Comparison of ENCODE assay signal across 13 mouse cellular contexts in the genomic region with DNA sequence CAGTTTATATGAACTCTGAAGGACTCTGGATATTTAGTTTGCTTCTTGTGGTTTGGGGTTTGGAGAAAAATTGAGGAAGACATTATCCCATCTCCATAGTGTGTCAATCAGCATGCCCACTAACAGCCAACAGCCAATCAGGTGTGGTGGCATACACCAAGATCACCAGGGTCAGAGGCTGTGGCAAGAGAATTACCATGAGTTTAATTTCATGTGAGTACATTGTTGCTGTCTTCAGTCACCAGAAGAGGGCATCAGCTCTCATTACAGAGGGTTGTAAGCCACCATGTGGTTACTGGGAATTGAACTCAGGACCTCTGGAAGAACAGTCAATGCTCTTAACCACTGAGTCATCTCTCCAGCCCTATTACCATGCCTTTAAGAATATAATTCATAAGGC. TPM values are rescaled to one million over a fixed set of nuclear protein-coding genes. Genes with fewer than 3 reads are reported as not detected.
DNase-seq lines count a peak whose midpoint lies in the region; ATAC-seq and TF ChIP-seq lines count a peak whose summit lies in the region.
"Had no signal": no experiment of that assay in that cellular context is flagged by ENCODE, and none has a peak within 500 bp of the region (broad histone marks: within the 10 kb centered on the region; RNA-seq: fewer than 3 reads in every experiment).

No protein-coding gene starts in this region.

- H3K27me3 ChIP-seq in cerebellum, adult 2 months (ENCODE audit: control insufficient read depth, insufficient read depth, low read length): no peaks in the 10 kb centered on the region
- no peaks in the 10 kb centered on the region for H3K27me3 ChIP-seq in ES-Bruce4 (ENCODE audit: control insufficient read depth, insufficient read depth, low read length, poor library complexity, severe bottlenecking)
- H3K27me3 ChIP-seq: heart, embryonic 15.5 days; intestine, embryonic 15.5 days; limb, embryonic 13.5 days had no signal

- TF ChIP-seq EP300 in ES-Bruce4 (IDR thresholded peaks at IDR 0.05; ENCODE audit: insufficient read depth, low read depth, low read length): no peak

- no peak overlapping the region for H3K27ac ChIP-seq in cerebellum, adult 2 months (ENCODE audit: insufficient read depth, low read length)
- no peak overlapping the region for H3K27ac ChIP-seq in left cerebral cortex, adult 2 months
- no peak overlapping the region for H3K27ac ChIP-seq in ES-Bruce4 (ENCODE audit: insufficient read depth, low read length)
- H3K27ac ChIP-seq: heart, embryonic 15.5 days; intestine, embryonic 15.5 days; limb, embryonic 13.5 days had no signal

- no peaks in the 10 kb centered on the region for H3K4me1 ChIP-seq in cerebellum, adult 2 months (ENCODE audit: control insufficient read depth, insufficient read depth, low read length)
- no peaks in the 10 kb centered on the region for H3K4me1 ChIP-seq in ES-Bruce4 (ENCODE audit: control insufficient read depth, insufficient read depth, low read length)
- H3K4me1 ChIP-seq: heart, embryonic 15.5 days; intestine, embryonic 15.5 days; limb, embryonic 13.5 days had no signal

- DNase-seq in cerebellum, adult 2 months: no peak
- DNase-seq in cerebellum, postnatal 4 days (ENCODE audit: low spot score in 2 of 2): no peak
- no peak for DNase-seq in left cerebral cortex, adult 2 months (ENCODE audit: extremely low spot score in 1 of 2, low spot score in 2 of 2)
- no peak for DNase-seq in left cerebral cortex, postnatal 14 days (ENCODE audit: low spot score in 2 of 2)
- DNase-seq in right cerebral cortex, adult 18-20 months: no peak
- no peak for DNase-seq in heart, postnatal 36 days
- DNase-seq: cerebellum, postnatal 14 days; gastrocnemius, postnatal 10 days had no signal

- H3K9ac ChIP-seq in ES-Bruce4 (ENCODE audit: low read depth, poor library complexity, severe bottlenecking): no peak overlapping the region
- H3K9ac ChIP-seq: heart, embryonic 15.5 days; intestine, embryonic 15.5 days; limb, embryonic 13.5 days had no signal

- H3K9me3 ChIP-seq in ES-Bruce4 (replicated peaks; ENCODE audit: control insufficient read depth, insufficient read depth, low read length, poor library complexity, severe bottlenecking): no peaks in the 10 kb centered on the region
- H3K9me3 ChIP-seq: heart, embryonic 15.5 days; intestine, embryonic 15.5 days; limb, embryonic 13.5 days had no signal

- H3K36me3 ChIP-seq in ES-Bruce4 (ENCODE audit: control insufficient read depth, insufficient read depth, low read length, poor library complexity, severe bottlenecking): peaks cover 39% of the 10 kb centered on the region

- TF ChIP-seq POLR2A in cerebellum, adult 2 months (IDR thresholded peaks at IDR 0.05; ENCODE audit: borderline replicate concordance, insufficient read depth, low read length): no peak
- no peak for TF ChIP-seq POLR2A in ES-Bruce4 (IDR thresholded peaks at IDR 0.05; ENCODE audit: insufficient read depth, low read length)

- TF ChIP-seq CTCF in cerebellum, adult 2 months (IDR thresholded peaks at IDR 0.05; ENCODE audit: borderline replicate concordance, insufficient read depth, low read depth, low read length): 0 out of 2 replicates have a peak, but pooled peaks have one; percentile 3
- peak; percentile 41 for TF ChIP-seq CTCF in left cerebral cortex, adult 2 months (IDR thresholded peaks at IDR 0.05)
- TF ChIP-seq CTCF in ES-Bruce4 (IDR thresholded peaks at IDR 0.05; ENCODE audit: low read depth, low read length): peak; percentile 12

- peak; percentile 85 for ATAC-seq in megakaryocyte progenitor cell, adult 5-6 weeks (replicated peaks; ENCODE audit: poor library complexity)
- ATAC-seq: intestine, embryonic 15.5 days had no signal

- intact Hi-C loops in left cerebral cortex, adult 2 months (cut with DNase I): no loop called here
- intact Hi-C loops in left cerebral cortex, postnatal 14 days (cut with DNase I): no loop called here
- intact Hi-C loops in heart, postnatal 36 days (cut with DNase I): no loop called here

- no peak overlapping the region for H3K4me3 ChIP-seq in cerebellum, adult 2 months (replicated peaks; ENCODE audit: insufficient read depth, low read depth, low read length)
- H3K4me3 ChIP-seq in left cerebral cortex, adult 2 months: no peak overlapping the region
- no peak overlapping the region for H3K4me3 ChIP-seq in ES-Bruce4 (ENCODE audit: low read depth, low read length)
- H3K4me3 ChIP-seq: heart, embryonic 15.5 days; intestine, embryonic 15.5 days; limb, embryonic 13.5 days had no signal

RNA-seq across cellular contexts. Expression of a gene that starts 7.2 kb away (rescaled TPM):
- 1,271 and 1,490 TPM in 2 replicates for polyA plus RNA-seq in cerebellum, adult 2 months (2012; rRNA removed)
- 1,000 to 10,000 TPM; 1,506 to 1,537 TPM for total RNA-seq in left cerebral cortex, adult 2 months (2021)
- 1,000 to 10,000 TPM; 1,939 to 2,055 TPM for total RNA-seq in left cerebral cortex, postnatal 14 days (2021)
- polyA plus RNA-seq in ES-Bruce4 (2011; ENCODE audit: insufficient read depth, insufficient read length, low read depth, missing spikeins): 3,771 and 3,978 TPM in 2 replicates
- total RNA-seq in megakaryocyte progenitor cell, adult 5-6 weeks (2015): 3,654 and 3,864 TPM in 2 replicates
- 3,114 and 3,805 TPM in 2 replicates for total RNA-seq in megakaryocyte progenitor cell, adult 5-6 weeks (2017)
- 1,000 to 10,000 TPM; 1,509 to 1,535 TPM for total RNA-seq in heart, postnatal 36 days (2021)

RNA-seq across cellular contexts. Expression of a gene that starts 8.7 kb away (rescaled TPM):
- 15.4 and 18.7 TPM in 2 replicates for polyA plus RNA-seq in cerebellum, adult 2 months (2012; rRNA removed)
- 10 to 100 TPM; 12.4 to 15.7 TPM for total RNA-seq in left cerebral cortex, adult 2 months (2021)
- total RNA-seq in left cerebral cortex, postnatal 14 days (2021): 10 to 100 TPM; 11.4 to 12.0 TPM
- polyA plus RNA-seq in ES-Bruce4 (2011; ENCODE audit: insufficient read depth, insufficient read length, low read depth, missing spikeins): 22.4 and 24.6 TPM in 2 replicates
- 5.9 and 6.7 TPM in 2 replicates for total RNA-seq in megakaryocyte progenitor cell, adult 5-6 weeks (2015)
- total RNA-seq in megakaryocyte progenitor cell, adult 5-6 weeks (2017): 10.2 and 13.3 TPM in 2 replicates
- total RNA-seq in heart, postnatal 36 days (2021): 1 to 10 TPM; 7.2 to 8.8 TPM

RNA-seq across cellular contexts. Expression of a gene that starts 9.5 kb away (rescaled TPM):
- polyA plus RNA-seq in cerebellum, adult 2 months (2012; rRNA removed): 69.2 and 73.5 TPM in 2 replicates
- total RNA-seq in left cerebral cortex, adult 2 months (2021): 10 to 100 TPM; 51.7 to 58.0 TPM
- total RNA-seq in left cerebral cortex, postnatal 14 days (2021): 10 to 100 TPM; 67.1 to 68.6 TPM
- 366 and 396 TPM in 2 replicates for polyA plus RNA-seq in ES-Bruce4 (2011; ENCODE audit: insufficient read depth, insufficient read length, low read depth, missing spikeins)
- 504 and 526 TPM in 2 replicates for total RNA-seq in megakaryocyte progenitor cell, adult 5-6 weeks (2015)
- 351 and 437 TPM in 2 replicates for total RNA-seq in megakaryocyte progenitor cell, adult 5-6 weeks (2017)
- 10 to 100 TPM; 43.4 to 50.5 TPM for total RNA-seq in heart, postnatal 36 days (2021)

RNA-seq across cellular contexts. Expression of a gene that starts 30.6 kb away (rescaled TPM):
- 36.3 and 37.3 TPM in 2 replicates for polyA plus RNA-seq in cerebellum, adult 2 months (2012; rRNA removed)
- total RNA-seq in left cerebral cortex, adult 2 months (2021): 10 to 100 TPM; 10.2 to 10.4 TPM
- 1 to 10 TPM; 8.1 to 9.3 TPM for total RNA-seq in left cerebral cortex, postnatal 14 days (2021)
- polyA plus RNA-seq in ES-Bruce4 (2011; ENCODE audit: insufficient read depth, insufficient read length, low read depth, missing spikeins): 20.1 and 20.5 TPM in 2 replicates
- total RNA-seq in megakaryocyte progenitor cell, adult 5-6 weeks (2015): 41.2 and 48.4 TPM in 2 replicates
- 77.6 and 85.1 TPM in 2 replicates for total RNA-seq in megakaryocyte progenitor cell, adult 5-6 weeks (2017)
- total RNA-seq in heart, postnatal 36 days (2021): 10 to 100 TPM; 19.3 TPM

RNA-seq across cellular contexts. Expression of a gene that starts 33.2 kb away (rescaled TPM):
- polyA plus RNA-seq in cerebellum, adult 2 months (2012; rRNA removed): 9.4 and 11.1 TPM in 2 replicates
- 1 to 10 TPM; 5.0 to 5.4 TPM for total RNA-seq in left cerebral cortex, adult 2 months (2021)
- 1 to 10 TPM; 3.3 to 4.9 TPM for total RNA-seq in left cerebral cortex, postnatal 14 days (2021)
- 39.4 and 41.7 TPM in 2 replicates for polyA plus RNA-seq in ES-Bruce4 (2011; ENCODE audit: insufficient read depth, insufficient read length, low read depth, missing spikeins)
- total RNA-seq in megakaryocyte progenitor cell, adult 5-6 weeks (2015): 2.1 and 2.9 TPM in 2 replicates
- 1.7 and 2.1 TPM in 2 replicates for total RNA-seq in megakaryocyte progenitor cell, adult 5-6 weeks (2017)
- total RNA-seq in heart, postnatal 36 days (2021): 1 to 10 TPM; 8.9 to 9.2 TPM

Comparison
In these comparisons a context has a peak if more than half of its experiments do, and no peak if none do; other contexts are left out.
1. RNA of a gene that starts 9.5 kb away (total RNA-seq): 351 to 526 TPM in megakaryocyte progenitor cell, adult 5-6 weeks; 67.1 to 68.6 TPM in left cerebral cortex, postnatal 14 days, 51.7 to 58.0 TPM in left cerebral cortex, adult 2 months and 43.4 to 50.5 TPM in heart, postnatal 36 days; every median in the first group is over 4 times any median in the second.
2. Peak in every context shown above with its lines, with median percentiles within 50 percentile points of each other: CTCF ChIP-seq.